Mouse (Mus musculus) thymus, postnatal 25 days (tissue): Measurements from ENCODE around the gene Ankrd36.
"Not testable (repeated sequence)": the region's sequence is repeated elsewhere in the genome, so short reads cannot be mapped to it uniquely, and the experiment has no call there.

Experiments used
- DNase-seq: peaks from one replicate; pipeline ENCODE4 v3.0.0; 2022

Gene Ankrd36

DNA sequence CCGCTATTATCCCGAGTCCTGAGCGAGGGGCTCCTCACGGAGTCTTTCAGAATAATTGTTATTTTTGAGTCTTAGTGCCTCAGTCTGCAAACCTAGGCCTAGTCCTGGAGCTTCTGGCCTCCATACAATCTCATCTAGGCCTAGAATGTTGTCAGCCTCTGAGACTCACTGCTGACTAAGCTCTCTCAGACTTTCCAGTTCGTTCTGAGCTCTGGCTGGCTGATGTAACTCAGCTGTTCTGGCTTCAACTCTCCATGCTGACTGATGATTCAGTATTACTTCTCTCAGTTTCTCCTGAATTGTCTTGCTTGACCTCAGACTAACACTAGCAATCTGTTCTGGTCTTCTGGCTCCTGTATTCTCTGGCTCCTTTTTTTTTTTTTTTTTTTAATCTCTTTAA lies 18.1 kb upstream of the Ankrd36 start:
- DNase-seq = no peak

DNA sequence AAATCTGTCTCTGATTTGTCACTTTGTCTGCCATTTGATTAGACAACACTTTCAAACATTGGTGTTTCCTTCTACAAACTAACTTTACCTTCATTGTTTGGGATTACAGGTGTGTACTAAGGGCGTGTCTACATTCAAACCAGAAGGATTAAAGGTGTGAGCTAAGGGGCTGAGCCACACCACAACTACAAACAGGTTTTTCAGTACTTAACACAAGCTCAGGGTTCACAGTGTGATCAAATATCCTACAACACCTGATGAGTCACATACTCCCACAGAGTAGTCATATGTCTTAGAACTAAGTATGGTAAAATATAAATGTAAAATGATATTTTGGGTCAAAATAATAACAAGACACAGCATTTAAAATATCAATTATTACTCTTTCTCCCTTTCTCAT lies 17.6 kb upstream of the Ankrd36 start:
- DNase-seq = no peak

- no peak for DNase-seq
These were observed 9.2 kb upstream of the Ankrd36 start for GRCm38 (mm10) chr11:5560273-5560672.

GRCm38 (mm10) chr11:5562625-5563268 lies 6.7 kb upstream of the Ankrd36 start:
- DNase-seq = no peak

GRCm38 (mm10) chr11:5563898-5564297 lies 5.6 kb upstream of the Ankrd36 start:
- DNase-seq = no peak

DNA sequence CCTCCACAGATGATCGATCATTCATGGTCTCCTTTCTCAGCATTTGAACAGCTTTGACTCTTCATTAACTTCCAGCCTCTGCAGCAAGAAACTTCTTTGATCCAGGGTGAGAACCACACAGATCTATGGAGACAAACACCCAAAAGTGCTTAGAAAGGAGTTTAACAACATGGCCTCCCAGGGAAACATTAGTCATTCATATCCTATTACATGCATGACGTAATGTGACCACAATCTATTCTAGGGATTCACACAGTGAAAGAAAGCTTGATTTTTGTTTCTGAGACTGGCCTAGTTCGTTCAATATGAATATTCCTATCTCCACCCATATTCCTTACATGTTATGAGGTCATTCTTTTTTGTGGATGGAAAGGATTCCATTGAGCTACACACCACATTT lies 3.9 kb upstream of the Ankrd36 start:
- no peak for DNase-seq

DNA sequence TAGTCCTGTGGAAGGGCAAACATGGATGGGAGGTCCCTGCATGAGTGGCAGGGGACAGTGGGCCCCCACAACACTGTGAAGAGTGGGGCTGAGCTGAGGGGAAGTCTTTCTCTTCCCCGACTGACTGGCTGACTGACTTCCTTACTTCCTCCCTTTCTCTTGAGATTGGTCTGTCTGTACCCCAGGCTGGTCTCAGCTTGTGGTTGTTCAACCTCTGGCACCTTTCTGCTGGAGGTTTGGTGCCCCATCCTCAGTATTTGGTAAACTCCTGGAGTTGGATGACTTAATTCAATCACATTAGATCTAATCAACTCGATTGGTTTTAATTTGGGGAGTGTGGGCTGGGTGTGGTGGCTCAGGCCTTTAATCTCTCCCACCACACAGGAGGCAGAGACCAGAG lies 3.0 kb upstream of the Ankrd36 start:
- no peak for DNase-seq

DNA sequence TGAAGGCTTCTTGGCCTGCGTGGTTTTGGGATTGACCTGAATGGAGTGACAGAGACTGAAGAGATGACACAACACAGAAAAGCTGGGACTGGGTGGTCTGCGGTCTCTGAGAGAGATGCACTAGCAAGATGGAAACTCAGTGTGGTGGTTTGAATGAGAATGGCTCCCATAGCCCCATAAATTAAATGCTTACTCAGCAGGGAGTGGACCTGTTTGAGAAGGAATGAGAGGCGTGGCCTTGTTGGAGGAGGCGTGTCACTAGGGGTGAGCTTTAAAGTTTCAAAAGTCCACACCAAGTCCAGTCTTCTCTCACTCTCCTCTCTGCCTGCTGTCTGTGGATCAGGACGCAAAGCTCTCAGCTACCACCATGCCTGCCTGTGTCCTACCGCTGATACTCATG lies 1.8 kb upstream of the Ankrd36 start:
- no peak for DNase-seq

DNA sequence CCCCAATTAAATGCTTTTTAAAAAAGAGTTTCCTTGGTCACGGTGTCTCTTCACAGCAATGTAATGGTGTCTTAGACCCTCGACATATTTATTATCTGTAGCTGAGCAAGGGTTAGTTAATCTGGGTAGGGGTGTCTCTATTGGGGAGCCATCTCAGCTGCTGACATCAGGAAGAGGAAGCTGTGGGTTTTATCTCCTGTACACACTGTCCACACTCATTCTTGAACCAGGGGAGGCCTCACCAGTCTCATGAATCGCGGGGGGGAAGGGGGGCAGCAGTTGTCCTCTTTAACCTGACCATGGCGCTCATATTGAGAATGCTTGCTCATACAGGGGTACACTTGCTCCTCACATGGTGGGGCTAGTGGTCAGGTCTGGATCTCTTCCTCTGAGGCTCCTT lies 1.4 kb upstream of the Ankrd36 start:
- no peak for DNase-seq

DNA sequence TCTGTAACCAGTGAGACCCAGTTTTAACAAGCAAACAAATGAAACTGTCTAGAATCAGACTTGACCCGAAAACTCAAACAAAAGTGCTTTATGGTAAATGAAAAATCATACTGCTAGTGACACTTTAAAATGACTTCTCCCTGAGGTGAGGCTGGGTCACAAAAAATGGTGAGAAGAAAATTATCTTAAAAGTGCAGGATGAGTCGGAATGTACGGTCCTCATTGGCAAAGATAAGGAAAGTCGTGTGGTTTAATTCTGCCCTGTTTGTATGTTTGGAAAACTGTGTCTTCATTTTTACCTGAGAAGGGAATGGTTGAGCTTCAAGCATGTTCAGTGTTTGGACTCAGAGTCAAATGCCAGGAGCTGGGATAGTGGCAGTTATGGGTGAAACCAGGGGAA lies 2.4 kb downstream of the Ankrd36 start:
- no peak for DNase-seq

GRCm38 (mm10) chr11:5573821-5574220 lies 4.3 kb downstream of the Ankrd36 start:
- DNase-seq = no peak

DNA sequence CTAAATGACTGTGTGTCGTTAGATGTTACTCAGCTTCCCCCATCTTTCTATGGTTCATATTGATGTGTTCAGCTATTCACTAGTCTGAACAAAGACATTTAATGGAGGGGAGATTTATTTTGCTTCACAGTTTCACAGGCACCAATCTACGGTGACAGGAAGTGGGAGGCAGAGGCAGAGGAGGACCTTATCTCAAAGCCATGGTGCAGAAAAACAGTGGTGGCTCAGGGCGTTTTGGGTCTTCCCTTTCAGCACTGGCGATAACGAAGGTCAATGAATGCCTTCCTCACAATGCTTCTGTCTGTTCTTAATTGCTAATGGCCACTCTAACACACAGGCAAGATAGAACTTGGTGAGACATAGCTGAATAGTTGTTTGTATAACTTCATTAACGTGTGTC lies 5.6 kb downstream of the Ankrd36 start:
- peak; percentile 8 for DNase-seq

GRCm38 (mm10) chr11:5592336-5592735 lies 22.9 kb downstream of the Ankrd36 start:
- DNase-seq = no peak

DNA sequence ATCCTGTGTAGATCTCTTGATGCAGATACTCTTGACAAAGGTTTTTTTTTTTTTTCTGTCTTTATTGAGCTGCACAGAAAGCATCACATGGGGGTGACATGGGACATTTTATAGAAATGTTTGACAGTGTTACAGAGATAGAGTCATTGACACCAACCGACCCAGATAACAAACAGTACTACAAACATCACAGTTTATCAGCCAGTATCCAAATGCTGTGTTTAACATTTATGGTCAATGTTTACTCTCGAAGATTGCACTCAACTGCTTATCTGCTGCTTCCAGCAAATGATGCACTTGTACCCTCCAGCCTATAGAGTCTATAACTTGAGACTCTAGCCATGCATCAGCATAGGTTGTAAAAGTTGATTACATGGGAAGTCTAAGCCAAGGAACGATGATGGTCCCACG lies 25.9 kb downstream of the Ankrd36 start:
- no peak for DNase-seq

DNA sequence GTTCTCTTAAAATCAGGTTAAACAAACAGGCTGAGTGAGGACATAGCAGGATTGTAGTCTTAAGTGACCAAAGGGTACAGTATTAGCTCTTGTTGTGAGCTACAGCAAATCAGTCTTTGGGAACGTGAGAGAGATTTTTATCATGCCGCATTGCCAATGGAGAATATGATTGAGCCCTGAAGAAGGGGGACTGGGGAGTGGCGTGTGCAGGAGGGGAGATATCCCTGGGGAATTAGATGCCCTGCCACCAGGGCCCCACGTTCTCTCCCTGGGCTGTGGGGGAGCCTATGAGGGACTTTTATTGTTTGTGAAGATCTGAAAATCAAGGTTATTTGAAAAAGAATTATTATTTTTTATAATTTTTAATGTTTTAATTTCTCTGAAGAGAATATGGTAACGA lies 26.3 kb downstream of the Ankrd36 start:
- DNase-seq = no peak

- DNase-seq = no peak
These were observed 27.3 kb downstream of the Ankrd36 start for GRCm38 (mm10) chr11:5596756-5597155.

DNA sequence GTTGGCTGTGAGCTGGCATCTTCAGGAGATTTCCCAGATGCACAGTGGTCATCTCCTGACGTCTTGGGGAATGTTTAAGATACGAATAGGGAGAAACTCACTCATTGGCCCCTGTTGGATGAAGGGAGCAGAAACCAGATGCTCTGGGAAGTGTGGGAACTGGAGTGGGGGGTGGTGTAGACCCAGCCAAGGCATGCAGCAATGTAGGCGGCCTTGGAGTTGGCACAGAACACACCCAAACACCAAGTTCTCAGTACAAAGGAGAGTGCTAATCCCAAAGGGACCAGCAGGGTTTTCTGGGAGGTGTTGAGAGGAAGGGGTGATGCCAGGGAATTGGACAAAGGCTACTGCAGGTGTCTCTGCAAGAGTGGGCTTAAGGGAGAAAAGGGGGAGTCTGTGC lies 35.9 kb downstream of the Ankrd36 start:
- DNase-seq = no peak

- DNase-seq = not testable (repeated sequence)
These were observed 42.4 kb downstream of the Ankrd36 start for GRCm38 (mm10) chr11:5611918-5612317.

- no peak for DNase-seq
These were observed 45.0 kb downstream of the Ankrd36 start for GRCm38 (mm10) chr11:5614453-5614852.

- DNase-seq = no peak
These were observed 55.6 kb downstream of the Ankrd36 start for GRCm38 (mm10) chr11:5625101-5625500.

DNA sequence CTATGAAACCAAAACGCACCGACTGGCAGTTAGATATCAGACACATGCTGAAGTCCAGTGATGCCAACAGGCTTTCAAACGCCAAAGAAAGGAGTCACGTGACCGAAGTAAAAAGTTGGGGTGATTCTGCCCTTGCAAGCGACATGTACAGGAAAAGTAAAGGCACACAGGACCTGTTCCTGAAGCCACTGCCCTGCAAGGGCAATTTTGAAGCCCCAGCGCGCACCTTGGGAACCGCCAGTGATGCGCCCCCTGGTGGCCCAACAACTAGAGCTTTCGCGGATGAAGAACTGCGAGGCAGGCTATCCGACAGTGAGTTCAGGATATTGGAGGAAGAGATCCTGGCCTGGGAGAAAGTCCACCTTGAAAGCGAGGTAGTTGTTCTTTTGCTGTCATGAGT lies 59.5 kb downstream of the Ankrd36 start:
- peak; percentile 82 for DNase-seq

GRCm38 (mm10) chr11:5643085-5643484 lies 73.6 kb downstream of the Ankrd36 start:
- no peak for DNase-seq

- peak; percentile 28 for DNase-seq
These were observed 80.8 kb downstream of the Ankrd36 start for GRCm38 (mm10) chr11:5650321-5650720.

DNA sequence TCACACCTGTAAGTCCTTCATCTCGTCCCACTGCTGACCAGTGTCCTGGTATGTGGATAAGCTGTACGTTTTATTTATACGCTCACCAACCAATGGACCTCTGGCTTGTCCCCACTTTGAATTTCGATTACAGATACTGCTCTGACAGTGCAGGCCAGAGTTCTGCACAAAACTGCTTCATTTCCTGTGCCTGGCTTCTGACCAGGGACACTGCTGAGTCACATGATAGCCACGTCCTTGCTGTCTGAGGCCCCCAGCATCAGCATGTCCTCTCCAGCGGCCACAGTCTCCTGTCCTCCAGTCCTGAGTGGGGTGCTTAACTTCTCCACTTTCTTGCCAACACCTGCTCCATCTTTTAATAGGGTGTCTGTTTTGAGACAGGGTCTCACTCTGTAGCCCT lies 113.1 kb downstream of the Ankrd36 start:
- no peak for DNase-seq

- no peak for DNase-seq
These were observed 114.8 kb downstream of the Ankrd36 start for GRCm38 (mm10) chr11:5684283-5684682.

GRCm38 (mm10) chr11:5691775-5692174 lies 122.3 kb downstream of the Ankrd36 start:
- peak; percentile 26 for DNase-seq
